Mouse (Mus musculus) heart, embryonic 12.5 days (tissue): Measurements from ENCODE around the gene Senp7. TPM values are rescaled to one million over a fixed set of nuclear protein-coding genes. Genes with fewer than 3 reads are reported as not detected.
"Not testable (repeated sequence)": the region's sequence is repeated elsewhere in the genome, so short reads cannot be mapped to it uniquely, and the experiment has no call there.

Source experiments
- ATAC-seq: fragments of 200-750 bp; cut with Nextera tagmentation; 2 replicates; pipeline ENCODE4 v1.8.0; 2017; ENCODE audit warnings: moderate TSS enrichment, moderate library complexity; ENCODE audit not compliant: insufficient number of reproducible peaks, low FRiP score
- H3K27ac ChIP-seq: fragments of 300-500 bp; sonication (generic); 2 replicates; pipeline ENCODE4 v1.5.1; 2016; ENCODE audit warnings: mild to moderate bottlenecking, moderate library complexity; ENCODE audit not compliant: poor library complexity, severe bottlenecking
- H3K27me3 ChIP-seq: fragments of 300-500 bp; sonication (generic); replicated peaks from 2 replicates; pipeline ENCODE4 v1.6.1; 2016; ENCODE audit warnings: mild to moderate bottlenecking, moderate library complexity
- H3K36me3 ChIP-seq: fragments of 300-500 bp; sonication (generic); 2 replicates; pipeline ENCODE4 v1.6.1; 2016; ENCODE audit warnings: mild to moderate bottlenecking, moderate library complexity
- H3K4me1 ChIP-seq: fragments of 300-500 bp; sonication (generic); replicated peaks from 2 replicates; pipeline ENCODE4 v1.6.1; 2016; ENCODE audit warnings: mild to moderate bottlenecking
- H3K4me2 ChIP-seq: fragments of 300-500 bp; sonication (generic); 2 replicates; pipeline ENCODE4 v1.6.1; 2016; ENCODE audit warnings: mild to moderate bottlenecking, moderate library complexity
- H3K4me3 ChIP-seq: fragments of 300-500 bp; sonication (generic); 2 replicates; pipeline ENCODE4 v1.5.1; 2016; ENCODE audit warnings: mild to moderate bottlenecking
- H3K9ac ChIP-seq: fragments of 300-500 bp; sonication (generic); 2 replicates; pipeline ENCODE4 v1.6.1; 2016; ENCODE audit warnings: mild to moderate bottlenecking, moderate library complexity
- H3K9me3 ChIP-seq: fragments of 300-500 bp; sonication (generic); replicated peaks from 2 replicates; pipeline ENCODE4 v1.6.1; 2016; ENCODE audit warnings: mild to moderate bottlenecking, moderate library complexity
- WGBS: fragments of 180-500 bp; shearing (Covaris S2); methylation state at CpG from one replicate; pipeline ENCODE4 v1.1.7; 2016; 5-methylcytosine and 5-hydroxymethylcytosine counted together
- polyA plus RNA-seq: library from polyadenylated mRNA; unstranded; fragments of >200 nt; fragmentation: Nextera tagmentation; extraction: Ambion mirVana; gene quantifications from 2 replicates; pipeline ENCODE4 v1.2.1, GENCODE M21; 2016

Gene Senp7
- polyA plus RNA-seq, 1 experiment from 2014 or later, result 20.8 TPM

GRCm38 (mm10) chr16:56086336-56086735 is 38.2 kb downstream of the Senp7 start:
- 89% methylated on average over 2 of the region's 2 CpGs for WGBS
- H3K9me3 ChIP-seq, result no peaks in the 10 kb centered on the region
- no peak for ATAC-seq
- no peaks in the 10 kb centered on the region for H3K4me1 ChIP-seq
- H3K36me3 ChIP-seq, result peaks cover 12% of the 10 kb centered on the region
- no peaks in the 10 kb centered on the region for H3K27me3 ChIP-seq
- no peak overlapping the region for H3K4me3 ChIP-seq
- H3K4me2 ChIP-seq, result no peak overlapping the region
- no peak overlapping the region for H3K9ac ChIP-seq
- no peak overlapping the region for H3K27ac ChIP-seq

DNA sequence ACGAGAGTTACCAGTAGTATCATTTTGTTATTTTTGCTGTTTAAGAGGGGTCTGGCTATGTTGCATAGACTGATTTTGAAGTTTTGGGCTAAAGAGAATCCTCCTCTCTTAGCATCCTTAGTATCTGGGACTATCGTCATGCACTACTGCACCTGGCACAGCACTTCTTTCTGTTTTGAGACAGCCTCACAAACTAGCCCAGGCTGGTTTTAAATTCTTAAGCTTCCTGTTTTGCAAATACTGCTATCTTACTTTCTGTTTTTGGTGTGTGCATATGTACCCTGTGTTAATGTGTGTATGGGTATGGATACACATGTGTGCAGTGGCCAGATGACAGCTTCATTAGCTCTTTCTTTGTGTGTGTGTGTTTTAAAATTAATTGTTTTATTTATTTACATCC is 42.2 kb downstream of the Senp7 start:
- no peak overlapping the region for H3K27ac ChIP-seq
- H3K36me3 ChIP-seq, result peaks cover 15% of the 10 kb centered on the region; the same call in 1 of the 2 replicates
- H3K9ac ChIP-seq, result no peak overlapping the region
- ATAC-seq, result no peak
- 93% methylated on average over 2 of the region's 2 CpGs for WGBS
- H3K4me1 ChIP-seq, result no peaks in the 10 kb centered on the region
- H3K4me3 ChIP-seq, result no peak overlapping the region
- H3K9me3 ChIP-seq, result no peaks in the 10 kb centered on the region
- no peaks in the 10 kb centered on the region for H3K27me3 ChIP-seq
- no peak overlapping the region for H3K4me2 ChIP-seq

DNA sequence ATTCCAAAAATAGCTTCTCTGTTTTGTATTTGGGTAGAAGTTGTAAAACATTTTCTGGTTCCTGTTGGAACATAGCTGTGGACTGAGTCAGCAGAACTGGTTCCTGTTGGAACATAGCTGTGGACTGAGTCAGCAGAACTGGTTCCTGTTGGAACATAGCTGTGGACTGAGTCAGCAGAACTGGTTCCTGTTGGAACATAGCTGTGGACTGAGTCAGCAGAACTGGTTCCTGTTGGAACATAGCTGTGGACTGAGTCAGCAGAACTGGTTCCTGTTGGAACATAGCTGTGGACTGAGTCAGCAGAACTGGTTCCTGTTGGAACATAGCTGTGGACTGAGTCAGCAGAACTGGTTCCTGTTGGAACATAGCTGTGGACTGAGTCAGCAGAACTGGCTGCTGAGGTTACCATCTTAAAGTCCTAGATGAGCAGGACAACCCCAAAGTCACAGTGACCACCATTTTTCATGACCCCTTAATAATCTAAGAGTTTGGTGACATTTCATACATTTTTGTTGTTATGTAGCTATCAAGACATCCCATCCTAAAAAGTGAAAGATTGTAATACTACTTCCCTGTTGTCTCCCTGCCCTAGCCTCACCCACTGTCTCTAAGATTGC is 48.4 kb downstream of the Senp7 start:
- not testable (repeated sequence) for H3K27me3 ChIP-seq, H3K4me2 ChIP-seq, ATAC-seq, H3K9ac ChIP-seq, H3K27ac ChIP-seq, H3K4me3 ChIP-seq, H3K9me3 ChIP-seq, H3K4me1 ChIP-seq
- H3K36me3 ChIP-seq, result peaks cover 43% of the 10 kb centered on the region

- Histone ChIP-seq H3K27ac (no peak overlapping the region), H3K27me3 (no peaks in the 10 kb centered on the region), H3K36me3 (peaks cover 25% of the 10 kb centered on the region), H3K4me2 (no peak overlapping the region), H3K4me3 (no peak overlapping the region), H3K4me1 (no peaks in the 10 kb centered on the region), H3K9me3 (peaks cover 5% of the 10 kb centered on the region; the same call in 1 of the 2 replicates), H3K9ac (no peak overlapping the region)
- 61% methylated on average over 3 of the region's 3 CpGs for WGBS
- no peak for ATAC-seq
These were observed 67.6 kb downstream of the Senp7 start for GRCm38 (mm10) chr16:56115706-56116105.

DNA sequence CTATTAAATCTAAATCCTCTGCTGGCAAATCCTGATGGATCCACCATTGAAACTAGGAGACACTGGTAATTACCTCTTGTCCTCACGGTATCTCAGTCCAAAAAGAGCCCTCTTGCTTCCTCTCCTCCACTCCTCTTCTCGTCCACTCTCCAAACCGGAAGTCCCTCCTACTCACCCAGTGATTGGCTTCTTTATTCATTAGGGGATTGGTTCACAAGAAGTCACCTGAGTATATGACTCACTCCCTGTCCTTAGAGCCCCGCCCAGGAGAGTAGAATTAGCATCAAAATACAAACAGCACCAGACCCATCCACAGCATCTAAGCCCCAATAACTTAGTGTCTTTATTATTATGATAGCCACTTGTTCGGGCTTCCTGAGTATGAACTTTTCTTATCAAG is 68.0 kb downstream of the Senp7 start:
- Histone ChIP-seq H3K9me3 (peaks cover 5% of the 10 kb centered on the region; the same call in 1 of the 2 replicates), H3K27me3 (no peaks in the 10 kb centered on the region), H3K27ac (no peak overlapping the region), H3K4me2 (no peak overlapping the region), H3K4me3 (no peak overlapping the region), H3K4me1 (no peaks in the 10 kb centered on the region), H3K9ac (no peak overlapping the region), H3K36me3 (peaks cover 27% of the 10 kb centered on the region)
- ATAC-seq, result no peak
- 83% methylated on average over 5 of the region's 5 CpGs for WGBS

DNA sequence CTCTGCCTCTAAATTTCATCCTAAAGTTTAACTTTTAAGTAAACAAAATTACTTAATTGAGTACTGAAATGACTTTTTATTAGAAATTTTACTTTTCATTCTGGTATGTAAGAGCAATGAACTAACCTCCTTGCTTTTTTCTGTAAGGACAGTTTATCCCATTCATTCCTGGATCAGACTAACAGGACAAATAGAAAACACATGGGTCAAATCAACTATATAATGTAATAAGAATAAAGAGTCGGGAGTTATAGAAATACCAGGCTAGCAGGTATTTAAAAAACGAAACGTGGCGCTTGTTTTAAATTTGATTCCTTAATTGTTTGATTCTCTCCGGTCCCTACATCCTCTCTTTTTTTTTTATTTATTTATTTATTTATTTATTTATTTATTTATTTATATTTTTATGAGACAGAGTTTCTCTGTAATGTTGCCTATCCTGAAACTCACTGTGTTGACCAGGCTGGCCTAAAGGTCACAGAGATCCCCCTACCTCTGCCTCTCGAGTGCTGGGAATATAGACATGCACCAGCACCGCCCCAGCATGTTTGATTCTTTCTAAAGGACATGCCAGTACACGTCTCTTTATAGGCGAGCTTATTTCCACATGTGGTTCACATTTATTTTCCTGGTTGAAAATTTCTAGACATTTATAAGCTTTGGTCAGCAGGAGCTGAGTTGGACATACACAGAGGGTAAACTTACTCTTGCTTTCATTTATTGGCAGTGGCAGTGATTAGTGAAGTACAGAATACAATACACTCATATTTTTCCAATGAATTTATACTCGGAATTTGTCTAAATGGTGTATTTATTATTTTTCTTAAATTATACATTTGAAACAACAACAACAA is 69.4 kb downstream of the Senp7 start:
- no peak overlapping the region for H3K4me3 ChIP-seq
- H3K27ac ChIP-seq, result no peak overlapping the region
- peaks cover 5% of the 10 kb centered on the region; the same call in 1 of the 2 replicates for H3K9me3 ChIP-seq
- no peak for ATAC-seq
- peaks cover 27% of the 10 kb centered on the region for H3K36me3 ChIP-seq
- no peak overlapping the region for H3K4me2 ChIP-seq
- WGBS, result 88% methylated on average over 10 of the region's 10 CpGs
- H3K27me3 ChIP-seq, result no peaks in the 10 kb centered on the region
- H3K9ac ChIP-seq, result no peak overlapping the region
- H3K4me1 ChIP-seq, result no peaks in the 10 kb centered on the region

DNA sequence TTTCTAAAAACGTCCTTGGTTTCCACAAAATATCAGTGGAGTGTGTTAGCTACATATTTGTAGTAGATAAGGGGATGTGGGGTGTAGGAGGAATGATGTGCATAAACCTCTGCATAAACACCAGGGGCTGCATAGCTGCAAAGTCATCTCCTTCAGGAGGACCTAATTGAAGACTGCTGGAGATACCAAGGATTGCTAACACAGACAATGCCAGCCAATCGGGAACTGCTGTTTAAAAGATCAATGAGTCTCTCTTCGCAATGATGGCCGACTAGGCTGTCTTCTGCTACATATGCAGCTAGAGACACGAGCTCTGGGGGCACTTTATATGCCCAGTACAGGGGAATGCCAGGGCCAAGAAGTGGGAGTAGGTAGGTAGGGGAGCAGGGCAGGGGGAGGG is 74.4 kb downstream of the Senp7 start:
- Histone ChIP-seq H3K27me3 (no peaks in the 10 kb centered on the region), H3K9me3 (no peaks in the 10 kb centered on the region), H3K4me1 (no peaks in the 10 kb centered on the region), H3K36me3 (peaks cover 30% of the 10 kb centered on the region), H3K4me3 (no peak overlapping the region), H3K4me2 (no peak overlapping the region), H3K27ac (no peak overlapping the region), H3K9ac (no peak overlapping the region)
- no peak for ATAC-seq
- 80% methylated on average over 5 of the region's 5 CpGs for WGBS

DNA sequence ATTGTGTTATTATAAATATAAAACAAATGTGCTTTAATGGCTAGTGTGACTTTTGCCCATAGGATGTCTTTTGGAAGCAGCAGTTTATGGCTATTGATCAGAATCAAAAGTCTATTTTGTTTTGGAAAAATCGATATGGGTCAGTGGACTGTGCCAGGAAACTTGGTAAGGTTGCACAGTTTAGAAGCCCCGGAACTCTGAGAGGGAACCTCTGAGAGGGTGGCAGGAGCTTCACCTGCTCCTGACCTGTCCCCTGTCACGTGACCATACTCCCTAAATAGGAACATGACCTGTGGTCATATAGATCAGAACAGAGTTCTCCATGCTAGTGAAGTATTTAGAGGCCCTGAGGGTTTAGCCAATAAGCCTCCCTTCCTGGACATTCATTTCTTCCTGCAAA is 75.9 kb downstream of the Senp7 start:
- WGBS, result 87% methylated on average over 3 of the region's 3 CpGs
- ATAC-seq, result no peak

GRCm38 (mm10) chr16:56131666-56132065 is 83.5 kb downstream of the Senp7 start:
- H3K9me3 ChIP-seq, result no peaks in the 10 kb centered on the region
- no peak for ATAC-seq
- 0 out of 2 replicates have a peak, but pooled peaks cover 4% of the 10 kb centered on the region for H3K4me1 ChIP-seq
- H3K4me3 ChIP-seq, result no peak overlapping the region
- H3K27me3 ChIP-seq, result no peaks in the 10 kb centered on the region
- H3K9ac ChIP-seq, result no peak overlapping the region
- no peak overlapping the region for H3K27ac ChIP-seq
- no peak overlapping the region for H3K4me2 ChIP-seq
- peaks cover 27% of the 10 kb centered on the region for H3K36me3 ChIP-seq
- WGBS, result 46% methylated on average over 3 of the region's 3 CpGs

More for the DNA sequence above, 75.9 kb downstream of the Senp7 start:
- H3K27me3 ChIP-seq, result no peaks in the 10 kb centered on the region
- H3K4me3 ChIP-seq, result no peak overlapping the region
- H3K36me3 ChIP-seq, result peaks cover 38% of the 10 kb centered on the region
- no peaks in the 10 kb centered on the region for H3K9me3 ChIP-seq
- H3K4me1 ChIP-seq, result no peaks in the 10 kb centered on the region
- H3K27ac ChIP-seq, result no peak overlapping the region
- H3K4me2 ChIP-seq, result no peak overlapping the region
- H3K9ac ChIP-seq, result no peak overlapping the region

DNA sequence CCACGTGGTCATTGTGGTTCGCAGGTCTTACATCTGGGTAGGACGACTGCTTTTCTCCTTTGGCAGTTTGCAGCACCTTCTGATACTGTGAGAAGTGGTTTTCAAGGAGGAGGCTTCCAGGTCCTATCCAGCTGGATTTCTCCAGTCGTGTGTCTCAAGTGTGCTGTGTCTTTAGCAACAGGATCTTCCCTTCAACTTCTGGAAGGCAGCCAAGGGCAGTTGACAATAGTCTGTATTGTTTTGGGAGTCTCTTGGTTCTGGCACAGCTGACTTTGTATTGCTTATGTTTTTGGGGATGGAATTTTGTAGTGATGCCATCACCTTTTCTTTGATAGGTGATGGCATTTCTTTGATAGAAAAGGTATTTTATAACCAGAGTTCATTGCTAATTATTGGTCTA is 86.0 kb downstream of the Senp7 start:
- no peak overlapping the region for H3K9ac ChIP-seq
- H3K9me3 ChIP-seq, result no peaks in the 10 kb centered on the region
- ATAC-seq, result no peak
- H3K4me1 ChIP-seq, result 0 out of 2 replicates have a peak, but pooled peaks cover 4% of the 10 kb centered on the region
- no peak overlapping the region for H3K4me3 ChIP-seq
- H3K27me3 ChIP-seq, result no peaks in the 10 kb centered on the region
- WGBS, result 55% methylated on average over 4 of the region's 4 CpGs
- H3K36me3 ChIP-seq, result peaks cover 13% of the 10 kb centered on the region
- H3K27ac ChIP-seq, result no peak overlapping the region
- H3K4me2 ChIP-seq, result no peak overlapping the region

- not testable (repeated sequence) for H3K4me2 ChIP-seq, H3K27me3 ChIP-seq, H3K27ac ChIP-seq, H3K9ac ChIP-seq, ATAC-seq, H3K4me1 ChIP-seq, H3K4me3 ChIP-seq, H3K9me3 ChIP-seq
- H3K36me3 ChIP-seq, result peaks cover 15% of the 10 kb centered on the region
- WGBS, result 92% methylated on average over 5 of the region's 5 CpGs
These were observed 89.5 kb downstream of the Senp7 start for GRCm38 (mm10) chr16:56137672-56138071.
